Mouse (Mus musculus): ENCODE data around the gene Cyp2d11.
"Not testable (repeated sequence)": the region's sequence is repeated elsewhere in the genome, so short reads cannot be mapped to it uniquely, and the experiment has no call there.

Cyp2d11 gene

DNA sequence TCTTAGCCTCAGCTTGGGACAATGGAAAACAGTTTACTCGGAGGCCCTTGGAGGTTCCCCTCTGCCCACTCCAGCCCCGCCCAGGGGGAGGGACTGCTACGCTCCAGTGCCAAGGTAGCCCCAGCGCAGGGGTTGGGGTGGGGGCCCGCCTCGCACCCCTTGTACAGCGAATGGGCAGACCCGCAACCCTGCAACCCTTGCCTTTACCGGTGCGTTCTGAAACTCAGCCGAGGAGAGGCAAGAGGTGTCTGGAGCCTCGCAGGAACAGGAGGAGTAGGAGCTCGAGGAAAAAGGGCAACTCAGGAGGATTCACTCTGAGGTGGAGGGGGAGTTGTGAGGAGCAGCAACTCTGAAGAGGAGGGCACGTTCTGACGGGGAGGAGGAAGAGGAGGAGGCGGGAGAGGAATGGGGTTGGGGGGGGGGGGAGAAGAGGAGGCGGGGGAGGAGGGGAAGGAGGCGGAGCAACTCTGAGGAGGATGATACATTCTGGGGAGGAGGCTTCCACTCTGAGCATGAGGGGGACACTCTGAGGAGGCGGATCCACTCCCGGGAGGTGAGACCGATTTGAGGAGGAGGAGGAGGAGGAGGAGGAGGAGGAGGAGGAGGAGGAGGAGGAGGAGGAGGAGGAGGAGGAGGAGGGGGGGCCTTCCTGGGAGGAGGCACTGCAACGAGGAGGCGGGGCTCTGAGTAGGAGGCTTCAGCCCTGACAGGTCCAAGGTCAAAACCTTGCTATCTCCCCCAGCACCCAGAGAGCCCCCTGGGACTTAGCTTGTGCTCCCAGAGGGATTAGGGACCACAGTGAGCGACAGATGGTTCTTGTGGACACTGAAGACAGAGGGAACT, 13.7 kb downstream of the Cyp2d11 start, which contains the start of gene Cyp2d22:
Gene Cyp2d22, minus strand, starts transcription at position 390 of the 843 bp plus-strand sequence.
- no peak for DNase-seq (ENCODE audit: low spot score)

DNA sequence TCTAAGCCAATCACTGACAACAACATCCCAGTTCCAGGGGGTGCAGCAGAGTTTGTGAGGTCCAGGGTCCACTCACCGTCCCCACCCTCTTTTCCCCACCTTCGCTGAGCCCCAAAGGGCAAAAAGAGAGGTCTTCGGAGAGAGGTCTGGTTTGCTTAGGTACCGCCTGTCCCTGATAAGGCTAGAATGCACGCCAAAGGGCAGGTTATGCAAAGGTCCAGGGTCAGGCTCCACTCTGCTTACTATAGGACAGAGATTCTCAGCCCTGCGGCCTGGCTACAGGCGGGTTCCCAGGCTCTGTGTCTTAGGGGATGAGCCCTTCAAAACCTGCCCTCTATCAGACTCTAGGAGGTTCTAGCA, 14.3 kb downstream of the Cyp2d11 start:
- no peak for DNase-seq (ENCODE audit: low spot score)

DNA sequence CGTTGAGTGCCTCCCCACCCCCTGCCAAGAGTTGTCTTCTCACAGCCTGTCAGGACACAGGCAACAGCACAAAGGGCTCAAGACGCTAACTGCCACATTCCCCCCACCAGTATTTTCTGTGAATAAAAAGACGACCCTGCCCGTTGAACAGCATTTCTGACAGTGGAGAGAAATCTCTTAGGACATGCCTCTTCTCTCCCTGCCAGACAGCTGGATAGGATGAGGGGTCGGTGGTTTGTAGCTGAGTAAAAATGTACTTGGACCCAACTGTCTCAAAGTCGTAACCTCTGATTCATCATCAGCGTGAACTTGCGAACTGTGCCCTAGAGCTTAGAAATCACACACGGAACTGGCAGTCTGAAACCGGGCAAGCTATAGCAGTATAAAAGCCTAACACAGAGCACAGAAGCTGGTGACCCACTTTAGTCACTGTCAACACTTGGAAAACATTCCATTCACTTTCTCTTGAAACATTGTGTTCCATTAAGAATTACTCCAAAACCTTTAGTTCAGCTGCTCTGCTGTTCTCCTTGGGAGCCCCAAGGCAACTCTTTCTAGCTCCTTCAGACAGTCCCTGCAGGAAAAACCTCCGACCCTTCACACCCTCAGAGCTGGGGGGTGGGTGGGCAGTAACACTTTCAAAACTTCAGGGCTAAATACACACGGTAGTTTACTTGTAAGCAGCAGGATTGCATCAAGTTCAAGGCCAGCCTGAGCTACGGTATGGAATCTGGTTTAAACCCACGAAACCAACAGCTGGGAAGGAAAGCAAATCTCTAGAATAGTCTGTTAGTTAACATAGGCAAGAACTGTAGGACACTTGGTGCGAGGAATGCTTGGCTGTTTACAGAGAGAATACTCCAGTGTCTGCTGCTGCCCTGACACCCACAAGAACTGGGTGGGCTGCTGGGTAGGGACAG, 15.3 kb downstream of the Cyp2d11 start:
- DNase-seq (ENCODE audit: low spot score): no peak

DNA sequence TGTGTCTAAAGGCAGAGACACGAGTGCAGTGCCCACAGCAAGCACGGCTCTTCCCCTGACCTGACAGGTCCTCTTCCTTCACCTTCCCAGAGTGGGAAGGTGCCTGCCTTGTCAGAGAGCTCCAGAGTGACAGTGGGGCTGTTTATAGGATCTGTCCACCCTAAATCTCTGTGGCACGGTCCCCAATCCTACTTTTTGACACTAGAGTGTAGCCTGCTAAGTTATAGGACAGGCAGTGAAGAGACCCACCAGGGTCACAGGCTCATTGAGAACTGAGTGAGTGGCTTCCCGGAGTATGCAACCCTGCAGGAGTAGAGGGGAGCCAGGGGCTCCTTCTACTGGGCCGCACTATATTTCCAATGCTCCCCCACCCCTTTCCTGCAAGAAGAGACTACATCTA, 16.1 kb downstream of the Cyp2d11 start:
- no peak for DNase-seq (ENCODE audit: low spot score)

DNA sequence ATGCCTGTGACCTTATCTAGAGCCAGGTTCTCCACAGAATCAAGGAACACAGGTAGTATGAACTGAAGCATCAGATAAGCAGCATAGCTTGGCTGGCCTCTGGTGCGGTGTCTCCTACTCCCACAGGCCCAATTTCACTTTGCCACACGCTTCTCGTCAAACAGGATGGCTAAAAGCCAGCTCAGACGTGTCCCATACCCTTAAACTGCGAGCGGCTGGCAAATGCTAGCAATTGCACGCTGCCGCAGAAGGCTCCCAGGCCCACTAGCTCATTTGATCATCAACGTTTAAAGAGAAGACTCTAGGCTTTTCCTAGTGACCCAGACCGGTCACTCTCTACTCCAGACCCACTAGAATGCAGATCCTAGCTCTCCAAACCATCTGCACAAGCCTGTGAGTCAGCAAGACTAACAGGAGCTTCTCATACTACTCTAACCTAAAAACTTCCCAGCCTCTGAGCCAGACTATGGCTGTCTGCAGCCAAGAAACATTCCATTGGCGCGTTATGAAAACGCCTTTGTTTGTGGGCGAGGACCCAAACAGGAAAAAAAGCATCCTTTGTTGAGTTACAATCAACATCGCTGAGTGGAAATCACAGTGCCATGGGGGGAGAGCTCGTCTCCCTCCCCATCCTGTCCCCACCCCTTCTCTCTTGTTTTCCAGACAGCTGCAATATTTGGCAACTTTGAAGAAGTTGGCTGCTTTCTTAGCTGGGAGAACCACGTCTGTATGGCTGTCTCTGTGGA, 17.3 kb downstream of the Cyp2d11 start:
- DNase-seq (ENCODE audit: low spot score): no peak

DNA sequence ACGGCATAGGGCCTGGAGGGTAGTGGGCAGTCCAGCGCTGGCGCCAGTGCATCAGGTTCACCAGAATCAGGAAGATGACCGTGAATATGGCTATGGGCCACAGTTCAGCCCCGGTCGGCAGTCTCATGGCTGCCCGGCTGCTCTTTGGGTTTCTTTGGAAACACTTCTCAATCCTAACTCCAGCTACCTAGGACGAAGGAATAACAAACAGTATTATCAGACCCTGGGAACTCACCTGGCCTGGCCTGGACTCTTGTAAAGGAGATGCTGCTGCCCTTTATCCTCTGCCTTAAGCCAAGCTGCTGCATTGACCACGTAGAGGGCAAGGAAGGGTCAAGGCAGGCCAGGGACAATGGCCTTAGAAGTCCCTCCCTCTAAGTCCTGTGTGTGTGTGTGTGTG, 18.0 kb downstream of the Cyp2d11 start:
- DNase-seq (ENCODE audit: low spot score): no peak

DNA sequence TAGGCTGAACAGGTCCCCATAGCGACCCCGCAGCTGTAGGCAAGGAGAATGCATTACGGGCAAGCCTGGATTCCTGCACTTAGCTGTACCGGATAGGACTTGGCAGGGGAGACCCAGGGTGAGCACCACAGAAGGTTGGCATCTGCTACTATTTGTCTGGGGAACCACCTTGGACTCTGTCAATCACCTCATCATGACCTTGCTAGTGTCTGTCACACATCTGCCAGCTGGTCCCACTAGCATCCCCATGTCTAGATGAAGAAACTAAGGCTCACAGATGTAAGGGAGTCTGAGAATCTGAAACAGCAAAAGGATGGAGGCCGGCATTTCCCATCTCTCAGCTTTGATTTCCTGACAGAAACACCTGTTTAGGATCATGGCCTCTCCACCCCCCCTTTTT, 19.4 kb downstream of the Cyp2d11 start:
- no peak for DNase-seq (ENCODE audit: low spot score)

DNA sequence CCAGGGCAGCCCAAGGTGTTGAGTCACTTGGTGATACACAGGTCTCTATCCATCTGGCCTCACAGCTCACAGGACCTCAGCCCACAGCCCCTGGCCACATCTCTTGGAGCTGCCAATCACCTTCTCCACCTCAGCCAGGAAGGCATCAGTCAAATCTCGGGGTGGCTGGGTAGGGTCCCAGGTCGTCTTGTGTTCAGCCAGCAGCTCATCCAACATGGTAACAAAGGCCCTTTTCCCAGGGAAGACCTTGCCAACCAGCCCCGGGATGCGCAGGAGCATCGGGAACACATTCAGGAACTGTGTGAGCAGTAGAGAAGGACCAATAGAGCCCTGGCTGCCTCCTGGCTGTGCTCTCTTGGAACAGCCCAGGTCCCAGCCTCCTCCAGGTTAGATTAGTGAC, 20.8 kb downstream of the Cyp2d11 start:
- no peak for DNase-seq (ENCODE audit: low spot score)

DNA sequence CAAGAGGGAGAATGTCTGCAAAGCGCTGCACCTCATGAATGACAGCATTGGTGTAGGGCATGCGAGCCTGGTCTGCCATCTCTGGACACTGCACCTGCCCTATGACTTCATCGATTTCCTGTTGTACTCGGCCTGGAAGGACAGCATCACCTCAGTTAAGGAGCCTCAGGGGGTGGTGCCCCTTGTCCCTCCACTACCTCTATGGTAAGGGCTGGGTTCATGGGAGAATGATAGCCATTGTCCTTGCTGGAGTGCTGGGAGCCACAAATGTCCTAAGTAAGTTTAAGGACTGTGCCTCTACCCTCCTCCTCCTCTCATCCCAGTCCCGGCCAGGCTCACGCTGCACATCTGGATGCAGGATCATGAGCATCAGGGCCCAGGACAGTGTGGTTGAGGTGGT, 21.4 kb downstream of the Cyp2d11 start:
- no peak for DNase-seq (ENCODE audit: low spot score)

DNA sequence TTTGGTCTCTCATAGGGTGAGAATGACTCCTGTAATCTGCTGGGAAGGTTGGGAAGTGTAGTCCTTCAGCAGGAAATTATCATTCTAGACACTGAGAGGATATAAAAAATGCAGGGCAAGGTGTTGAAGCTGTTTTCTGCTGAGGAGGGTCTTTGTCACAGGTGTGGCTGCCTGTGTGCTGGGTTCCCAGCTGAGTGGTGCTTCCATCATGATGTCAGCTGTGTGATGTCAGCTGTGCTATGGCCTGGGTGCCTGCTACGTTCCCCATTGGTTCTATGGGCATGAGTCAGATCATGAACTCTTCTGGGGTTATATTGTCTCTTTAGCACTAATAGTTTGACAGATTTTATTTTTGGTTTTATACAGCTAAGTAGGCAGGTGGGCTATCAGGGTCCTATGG, 25.0 kb downstream of the Cyp2d11 start:
- DNase-seq (ENCODE audit: low spot score): no peak

DNA sequence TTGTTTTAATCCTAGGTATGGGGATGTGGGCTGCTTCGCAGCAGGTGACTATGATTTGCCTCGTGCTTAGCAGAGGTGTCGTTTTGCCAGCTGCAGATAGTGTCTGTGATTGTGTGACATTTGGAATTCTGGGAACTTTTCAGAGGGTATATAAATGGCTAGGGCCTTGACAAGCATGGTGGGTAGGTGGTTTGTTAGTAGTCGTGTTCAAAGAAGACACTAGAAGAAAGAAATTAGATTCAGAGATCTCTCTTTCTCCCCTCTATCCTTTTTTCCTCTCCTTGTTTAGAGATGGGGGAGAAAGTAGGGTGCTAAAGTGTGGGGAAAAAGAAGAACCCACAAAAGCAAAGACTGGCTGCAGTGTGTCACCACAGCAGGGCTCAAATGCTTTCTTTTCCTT, 25.7 kb downstream of the Cyp2d11 start:
- no peak for DNase-seq (ENCODE audit: low spot score)

DNA sequence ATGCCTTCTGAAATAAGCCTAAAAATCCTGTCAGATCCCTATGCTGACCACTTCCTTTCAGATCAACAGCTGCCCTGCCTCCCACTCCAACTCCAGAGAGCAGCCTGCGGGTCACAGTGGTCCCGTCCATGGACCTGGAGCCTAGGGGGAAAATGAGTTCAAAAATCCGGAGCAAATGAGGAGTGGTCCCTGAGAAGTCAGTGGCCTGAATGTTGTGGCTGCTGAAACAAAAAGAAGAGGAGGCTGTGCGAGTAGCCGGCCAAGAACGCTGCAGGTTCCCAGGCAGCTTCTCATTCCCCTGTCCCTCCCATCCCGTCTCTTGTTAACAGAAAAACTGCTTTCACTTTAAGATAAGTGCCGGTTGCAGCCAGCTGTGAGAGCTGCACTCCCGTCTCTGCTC, 29.3 kb downstream of the Cyp2d11 start:
- not testable (repeated sequence) for DNase-seq (ENCODE audit: low spot score)

DNA sequence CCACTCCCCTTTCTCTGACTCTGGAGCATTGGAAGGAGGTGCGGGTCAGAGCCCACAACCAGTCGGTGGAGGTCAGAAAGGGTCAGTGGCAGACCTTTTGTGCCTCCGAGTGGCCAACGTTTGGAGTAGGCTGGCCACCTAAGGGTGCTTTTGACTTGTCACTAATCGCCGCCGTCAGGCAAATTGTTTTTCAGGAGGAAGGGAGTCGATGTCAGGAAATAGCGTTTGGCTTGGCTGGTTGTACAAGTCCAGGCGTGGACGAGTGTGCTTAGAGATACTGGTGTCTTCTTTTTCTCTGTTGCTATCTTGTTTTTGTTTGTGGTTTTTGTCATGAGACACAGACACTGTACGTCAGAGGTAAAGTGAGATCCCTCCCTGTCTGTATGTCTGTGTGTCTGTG, 30.0 kb downstream of the Cyp2d11 start:
- DNase-seq (ENCODE audit: low spot score): not testable (repeated sequence)

DNA sequence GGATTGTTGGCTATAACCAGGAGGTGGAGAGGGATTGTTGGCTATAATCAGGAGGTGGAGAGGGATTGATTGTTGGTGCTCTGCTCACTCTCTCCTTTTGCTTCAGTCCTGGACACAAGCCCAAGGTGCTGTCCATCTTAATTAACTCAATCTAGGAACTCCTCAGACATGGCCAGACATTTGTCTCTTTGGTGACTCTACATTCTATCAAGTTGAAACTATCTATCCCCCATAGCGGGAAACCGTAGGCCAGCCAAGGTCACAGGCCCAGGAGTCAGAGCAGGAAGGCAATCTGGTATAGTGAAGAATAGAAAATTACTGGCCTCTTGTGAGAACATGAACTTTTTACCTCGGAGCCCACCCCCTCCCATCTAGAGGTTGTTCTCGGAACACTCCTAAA, 31.6 kb downstream of the Cyp2d11 start:
- no peak for DNase-seq (ENCODE audit: low spot score)

DNA sequence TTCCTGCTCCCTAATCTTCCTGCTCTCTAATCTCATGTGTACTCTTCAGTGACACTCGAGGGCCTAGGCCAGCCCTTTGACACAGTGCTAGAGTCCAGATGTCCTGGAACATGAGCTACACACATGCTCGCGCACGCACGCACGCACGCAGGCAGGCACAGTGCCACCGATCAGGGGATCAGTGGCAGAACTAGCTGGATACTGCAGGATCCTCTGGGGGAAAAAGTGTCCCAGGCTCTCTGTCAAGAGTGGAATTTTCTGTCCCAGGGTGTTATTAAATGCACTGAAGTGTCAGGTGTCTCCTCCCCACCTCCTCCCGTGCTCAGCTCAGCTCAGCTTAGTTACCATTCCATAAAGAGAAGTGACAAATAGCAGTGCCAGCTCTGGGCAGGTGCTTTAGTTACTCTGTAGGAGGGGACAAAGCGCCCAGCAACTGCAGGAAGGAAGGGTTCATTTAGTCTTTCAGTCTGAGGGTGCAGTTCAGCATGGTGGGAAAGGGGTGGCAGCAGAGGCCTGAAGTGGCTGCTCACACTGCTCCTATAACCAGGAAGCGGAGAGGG, 32.3 kb downstream of the Cyp2d11 start:
- no peak for DNase-seq (ENCODE audit: low spot score)

DNA sequence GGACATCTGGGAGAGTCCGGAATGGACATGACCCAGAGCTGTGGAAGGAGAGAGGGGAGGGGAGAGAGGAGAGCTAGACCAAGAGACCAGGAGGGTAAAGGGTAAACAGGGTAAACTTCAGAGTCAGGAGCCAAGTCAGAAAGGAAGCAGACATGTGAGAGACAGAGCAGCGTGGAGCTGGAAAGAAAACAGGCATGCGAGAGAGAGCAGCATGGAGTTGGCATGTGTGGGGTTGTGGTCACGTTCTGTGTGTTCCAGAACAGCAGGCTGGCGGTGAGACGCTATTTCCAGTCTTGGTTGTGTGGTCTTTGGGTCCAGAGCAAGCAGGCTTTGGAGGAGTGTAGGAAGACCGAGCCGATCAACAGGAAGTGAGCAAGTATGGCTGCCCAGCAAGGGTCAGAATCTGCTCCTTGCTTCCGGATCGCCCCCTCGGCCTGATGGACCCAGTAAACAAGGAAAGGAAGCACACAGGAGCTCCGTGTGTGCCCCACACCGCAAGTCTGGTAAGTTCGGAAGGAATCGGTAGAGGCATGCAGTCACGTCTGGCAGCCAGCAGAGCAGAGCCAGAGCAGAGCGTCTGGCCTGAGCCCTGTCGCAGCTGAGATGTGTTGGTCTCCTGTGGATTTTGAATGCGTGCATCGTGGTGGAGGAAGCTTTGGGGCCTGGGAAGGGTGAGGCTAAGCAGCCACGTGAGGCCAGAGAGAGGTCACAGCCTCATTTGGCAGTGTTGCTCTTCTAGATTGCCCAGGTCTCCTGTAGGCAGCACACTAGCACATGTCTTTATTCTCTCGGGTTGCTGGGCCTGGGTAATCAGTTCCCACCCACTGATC, 35.2 kb downstream of the Cyp2d11 start:
- DNase-seq (ENCODE audit: low spot score): no peak

DNA sequence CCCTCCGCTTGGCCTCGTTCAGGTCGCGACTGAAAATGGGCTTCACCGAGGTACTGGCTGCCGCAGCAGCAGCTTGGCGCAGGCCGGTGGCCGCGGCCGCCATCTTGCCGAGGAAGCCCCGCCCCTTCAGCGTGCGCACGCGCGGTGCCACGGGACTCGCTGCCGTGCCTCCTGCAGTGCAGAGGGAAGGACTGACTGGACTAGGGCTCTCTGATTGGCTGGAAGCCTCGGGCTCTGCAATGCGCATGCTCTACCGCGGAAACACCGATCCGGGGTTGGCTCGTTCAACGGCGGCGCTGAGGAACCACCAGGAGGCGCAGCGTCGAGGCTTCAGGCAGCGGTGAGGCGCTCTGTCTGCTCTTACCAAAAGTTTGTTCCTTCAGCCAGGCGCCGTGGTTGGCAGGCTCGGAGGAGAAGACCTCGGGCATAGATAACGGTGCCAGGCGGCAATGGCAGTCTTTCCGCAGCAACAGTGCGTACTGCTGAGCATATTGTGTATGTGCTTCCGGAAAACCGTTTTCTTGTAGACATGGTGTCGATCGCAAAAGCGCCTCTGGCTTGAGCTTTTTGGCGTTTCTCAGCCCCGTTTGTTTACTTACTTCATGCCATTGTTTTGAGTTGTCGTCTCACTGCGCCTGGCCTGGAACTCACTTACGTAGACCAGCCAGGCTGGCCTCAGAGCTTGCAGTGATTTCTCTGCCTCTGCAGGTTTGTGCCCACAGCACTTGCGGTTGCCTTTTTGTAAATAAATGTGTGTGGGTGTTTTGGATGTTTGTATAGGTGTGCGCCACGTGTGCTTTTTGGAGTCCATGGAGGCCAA, 39.5 kb downstream of the Cyp2d11 start, which contains the start of gene Ndufa6:
Gene Ndufa6, minus strand, starts transcription at position 197 of the 820 bp plus-strand sequence.
- peak; percentile 84 for DNase-seq (ENCODE audit: low spot score)

DNA sequence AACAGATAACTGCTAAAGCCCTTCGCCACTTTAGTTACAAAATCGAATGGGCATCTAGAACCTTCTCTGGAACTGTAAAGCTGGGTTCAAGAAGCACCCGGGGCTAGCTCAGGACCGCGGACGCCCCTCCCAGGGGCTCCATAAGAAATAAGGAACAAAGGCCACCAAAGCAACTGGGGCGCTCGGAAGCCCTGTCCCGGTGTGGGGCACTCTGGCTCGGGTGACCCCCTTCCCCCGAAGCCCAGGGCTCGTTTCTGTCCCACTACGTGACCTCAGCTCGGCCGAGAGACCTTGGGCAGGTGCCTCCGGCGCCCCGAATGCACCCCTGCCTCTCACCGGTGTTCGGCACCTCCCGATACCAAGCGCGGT, 40.1 kb downstream of the Cyp2d11 start:
- DNase-seq (ENCODE audit: low spot score): no peak

DNA sequence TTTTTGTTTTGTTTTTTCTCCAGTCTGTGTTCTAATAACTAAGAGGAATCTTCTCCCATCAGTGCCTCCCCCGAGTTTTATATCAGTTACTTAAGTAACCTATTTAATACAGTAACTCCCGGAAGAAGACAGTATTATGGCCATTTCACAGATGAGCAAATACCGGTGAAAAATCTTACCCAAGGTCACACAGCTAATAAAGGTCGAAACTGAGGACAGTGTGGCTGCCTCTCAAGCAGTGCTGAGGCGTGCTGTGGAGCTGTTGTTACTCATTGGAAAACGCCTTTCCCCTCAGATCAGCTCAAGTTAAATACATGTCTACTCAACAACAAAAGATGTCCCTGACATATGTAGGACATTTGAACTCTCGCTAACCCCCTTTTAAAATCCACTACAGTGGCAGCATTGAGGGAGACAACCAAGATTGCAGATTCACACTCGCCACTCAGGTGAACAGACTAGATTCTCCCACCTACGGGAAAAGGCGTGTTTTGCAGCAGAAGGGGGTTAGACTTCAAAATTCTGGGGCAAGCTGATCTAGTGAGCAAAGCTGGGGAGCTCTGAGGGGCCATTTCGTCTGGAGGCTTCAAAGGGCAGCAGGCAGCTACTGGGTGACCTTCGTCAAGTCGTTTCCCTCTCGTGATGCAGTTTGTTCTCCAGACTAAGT, 40.6 kb downstream of the Cyp2d11 start:
- DNase-seq (ENCODE audit: low spot score): no peak

DNA sequence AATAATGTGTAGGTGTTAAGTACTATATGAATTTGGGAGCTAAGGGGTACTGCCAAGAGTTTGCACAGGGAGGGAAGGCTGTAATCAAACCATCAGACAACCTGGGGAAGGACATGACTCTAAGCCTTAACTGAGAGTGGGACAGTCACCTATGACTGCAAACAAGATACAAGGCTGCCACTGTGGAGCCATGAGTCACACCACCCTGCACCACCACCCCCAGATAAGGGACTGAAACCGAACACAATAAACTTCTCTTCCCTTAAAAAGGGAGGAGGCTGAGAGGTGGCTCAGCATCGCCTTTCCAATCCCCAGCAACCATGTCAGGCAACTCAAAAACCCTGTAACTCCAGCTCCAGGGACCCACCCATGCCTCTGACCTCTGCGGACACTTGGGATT, 42.3 kb downstream of the Cyp2d11 start:
- no peak for DNase-seq (ENCODE audit: low spot score)

All from urinary bladder, postnatal 10 days (tissue).